Mouse (Mus musculus) ES-E14 (cell line): Measurements from ENCODE around the gene Ost4. TPM values are rescaled to one million over a fixed set of nuclear protein-coding genes. Genes with fewer than 3 reads are reported as not detected.

ENCODE experiments used
- DNase-seq: peaks from one replicate; pipeline ENCODE4 v3.0.0-alpha.2; 2013; ENCODE audit warnings: low read depth, low spot score
- H3K27ac ChIP-seq: 2 replicates; pipeline ENCODE4 v1.5.1; 2012; ENCODE audit warnings: low read depth, mild to moderate bottlenecking, low read length, moderate library complexity, mixed read lengths; ENCODE audit not compliant: poor library complexity, insufficient read depth, severe bottlenecking
- H3K36me3 ChIP-seq: 2 replicates; pipeline ENCODE4 v1.6.1; 2012; ENCODE audit warnings: mild to moderate bottlenecking, low read length, moderate library complexity, mixed read lengths; ENCODE audit not compliant: control insufficient read depth, poor library complexity, insufficient read depth, severe bottlenecking
- H3K4me1 ChIP-seq, 2 experiments: fragments of 150-350 bp in 1 of 2; sonication (generic) in 1 of 2; 2 replicates each; pipeline ENCODE4 v1.6.1; 2012; ENCODE audit warnings: low read length in 2 of 2, mild to moderate bottlenecking in 1 of 2, mixed read lengths in 1 of 2; ENCODE audit not compliant: control insufficient read depth in 2 of 2, insufficient read depth in 2 of 2, poor library complexity in 1 of 2
- H3K4me3 ChIP-seq, 2 experiments: fragments of 150-350 bp in 1 of 2; sonication (generic) in 1 of 2; 2 replicates each; pipeline ENCODE4 v1.5.1; 2012; ENCODE audit warnings: low read length in 2 of 2, low read depth in 1 of 2, mild to moderate bottlenecking in 1 of 2, mixed read lengths in 1 of 2; ENCODE audit not compliant: insufficient read depth in 1 of 2, poor library complexity in 1 of 2, severe bottlenecking in 1 of 2
- H3K9ac ChIP-seq: 2 replicates; pipeline ENCODE4 v1.6.1; 2012; ENCODE audit warnings: low read depth, mild to moderate bottlenecking, low read length, mixed read lengths; ENCODE audit not compliant: poor library complexity, insufficient read depth, severe bottlenecking
- H3K9me3 ChIP-seq: fragments of 150-350 bp; sonication (generic); 2 replicates; pipeline ENCODE4 v1.6.1; 2012; ENCODE audit warnings: low read depth, mild to moderate bottlenecking, low read length; ENCODE audit not compliant: control insufficient read depth, insufficient read depth
- CHD2 ChIP-seq: IDR thresholded peaks from 2 replicates; pipeline ENCODE4 v1.6.1; 2014; ENCODE audit warnings: mild to moderate bottlenecking, low read depth, low read length, inconsistent platforms
- HCFC1 ChIP-seq: IDR thresholded peaks from 2 replicates; pipeline ENCODE4 v1.6.1; 2012; ENCODE audit warnings: low read length, inconsistent platforms, borderline replicate concordance; ENCODE audit not compliant: insufficient read depth
- MAFK ChIP-seq: IDR thresholded peaks from 2 replicates; pipeline ENCODE4 v1.6.1; 2014; ENCODE audit warnings: mild to moderate bottlenecking, low read depth, low read length, inconsistent platforms; ENCODE audit not compliant: insufficient read depth
- ZC3H11A ChIP-seq: IDR thresholded peaks from 2 replicates; pipeline ENCODE4 v1.6.1; 2012; ENCODE audit warnings: low read depth, mild to moderate bottlenecking, inconsistent platforms, low read length, borderline replicate concordance
- ZNF384 ChIP-seq: IDR thresholded peaks from 2 replicates; pipeline ENCODE4 v1.6.1; 2012; ENCODE audit warnings: low read depth, low read length, inconsistent platforms
- in situ Hi-C, 2 experiments: fragments of 600-800 bp; cut with MboI; formaldehyde crosslinking; loops; one replicate each; pipeline ENCODE4 v1.15.1; 2025; ENCODE audit warnings: low sequenced_read_pairs in 2 of 2, inconsistent platforms in 1 of 2; ENCODE audit not compliant: unreplicated experiment in 2 of 2
- total RNA-seq: library from RNA; depleted of rRNA; stranded (reverse); fragments of 300-350 nt; gene quantifications from 2 replicates; pipeline ENCODE4 v1.2.3, GENCODE M21; 2012

Ost4 gene
- total RNA-seq, 1 experiment: 229 TPM

- DNase-seq: no peak
- Histone ChIP-seq H3K27ac (no peak overlapping the region), H3K36me3 (no peaks in the 10 kb centered on the region), H3K4me3 (no peak overlapping the region), H3K9me3 (no peaks in the 10 kb centered on the region), H3K4me1 (no peaks in the 10 kb centered on the region), H3K9ac (no peak overlapping the region)
- in situ Hi-C loops: loop anchor here in 1 of 2 experiments (25.0 kb wide), 1 partner anchor 123 kb away; the partner anchor contains the start of gene Mapre3
- TF ChIP-seq ZNF384 (no peak), HCFC1 (no peak), ZC3H11A (no peak), CHD2 (no peak), MAFK (no peak)
Measured at GRCm38 (mm10) chr5:30934725-30935461, 27.3 kb upstream of the Ost4 start.

GRCm38 (mm10) chr5:30933705-30934104 is 26.1 kb upstream of the Ost4 start:
- no peaks in the 10 kb centered on the region for H3K9me3 ChIP-seq
- H3K9ac ChIP-seq: no peak overlapping the region
- no peaks in the 10 kb centered on the region for H3K4me1 ChIP-seq
- no peak for TF ChIP-seq ZNF384
- TF ChIP-seq HCFC1: no peak
- no peak for TF ChIP-seq MAFK
- no peak for TF ChIP-seq ZC3H11A
- no peak for TF ChIP-seq CHD2
- no peak overlapping the region for H3K4me3 ChIP-seq
- no peak for DNase-seq
- in situ Hi-C loops: loop anchor here in 1 of 2 experiments (25.0 kb wide), 1 partner anchor 121 kb away; the partner anchor contains the start of gene Mapre3
- H3K27ac ChIP-seq: no peak overlapping the region
- no peaks in the 10 kb centered on the region for H3K36me3 ChIP-seq

DNA sequence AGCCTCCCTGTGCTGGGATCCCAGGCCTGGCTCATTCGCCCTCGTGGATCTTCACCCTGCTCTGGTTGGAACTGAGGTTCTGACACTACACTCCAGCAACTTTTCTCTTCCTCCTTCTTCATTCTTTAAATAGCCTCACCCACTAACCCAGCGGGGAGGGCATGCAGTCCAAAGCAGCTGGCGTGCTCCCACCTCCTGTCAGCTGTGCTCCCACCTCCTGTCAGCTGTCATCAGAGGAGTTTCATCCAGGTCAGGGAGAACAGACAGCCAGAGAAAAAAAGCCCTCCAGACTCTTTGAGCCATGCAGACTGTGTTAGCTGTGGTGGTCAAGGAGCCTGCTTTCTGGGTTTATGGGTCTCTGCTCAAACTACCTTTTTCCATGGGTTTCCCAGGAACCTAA is 23.8 kb upstream of the Ost4 start:
- DNase-seq: no peak
- Histone ChIP-seq H3K36me3 (no peaks in the 10 kb centered on the region), H3K9ac (no peak overlapping the region), H3K4me3 (no peak overlapping the region), H3K27ac (no peak overlapping the region), H3K4me1 (peaks cover 0 to 5% of the 10 kb centered on the region in 2 experiments; a peak in 1 of 4 replicates), H3K9me3 (no peaks in the 10 kb centered on the region)
- in situ Hi-C loops: loop anchor here in 1 of 2 experiments (25.0 kb wide), 1 partner anchor 119 kb away; the partner anchor contains the start of gene Mapre3
- TF ChIP-seq ZNF384: no peak
- TF ChIP-seq CHD2: no peak
- no peak for TF ChIP-seq ZC3H11A
- TF ChIP-seq MAFK: no peak
- TF ChIP-seq HCFC1: no peak

- in situ Hi-C loops: loop anchor here in 1 of 2 experiments (25.0 kb wide), 1 partner anchor 119 kb away; the partner anchor contains the start of gene Mapre3
- no peak overlapping the region for H3K27ac ChIP-seq
- no peak overlapping the region for H3K9ac ChIP-seq
- H3K4me1 ChIP-seq: peaks cover 0 to 5% of the 10 kb centered on the region in 2 experiments; a peak in 1 of 4 replicates
- no peak for TF ChIP-seq MAFK
- TF ChIP-seq ZNF384: no peak
- no peak for TF ChIP-seq CHD2
- no peak for TF ChIP-seq HCFC1
- no peak for TF ChIP-seq ZC3H11A
- H3K4me3 ChIP-seq: no peak overlapping the region
- H3K9me3 ChIP-seq: no peaks in the 10 kb centered on the region
- no peaks in the 10 kb centered on the region for H3K36me3 ChIP-seq
- DNase-seq: no peak
Measured at GRCm38 (mm10) chr5:30930846-30931245, 23.3 kb upstream of the Ost4 start.
